Mouse (Mus musculus) left cerebral cortex, postnatal 10 days (tissue): ENCODE results near the gene Zfp213. TPM values are rescaled to one million over a fixed set of nuclear protein-coding genes. Genes with fewer than 3 reads are reported as not detected.
"Not testable (repeated sequence)": the region's sequence is repeated elsewhere in the genome, so short reads cannot be mapped to it uniquely, and the experiment has no call there.

Source experiments
- DNase-seq, 2 experiments: peaks; one replicate each; pipeline ENCODE4 v3.0.0; 2021 to 2022; ENCODE audit warnings: low spot score in 2 of 2, mixed read lengths in 1 of 2; ENCODE audit errors: extremely low spot score in 1 of 2
- intact Hi-C: fragments of 180-260 bp; cut with DNase I; formaldehyde crosslinking; loops from one replicate; pipeline ENCODE4 v1.15.1; 2025
- total RNA-seq, 2 experiments: library from RNA; stranded (reverse); gene quantifications; 2 replicates each; pipeline ENCODE4 v1.2.3; 2021

Zfp213 gene
- 1 to 10 TPM; 6.6 to 6.7 TPM for total RNA-seq

DNA sequence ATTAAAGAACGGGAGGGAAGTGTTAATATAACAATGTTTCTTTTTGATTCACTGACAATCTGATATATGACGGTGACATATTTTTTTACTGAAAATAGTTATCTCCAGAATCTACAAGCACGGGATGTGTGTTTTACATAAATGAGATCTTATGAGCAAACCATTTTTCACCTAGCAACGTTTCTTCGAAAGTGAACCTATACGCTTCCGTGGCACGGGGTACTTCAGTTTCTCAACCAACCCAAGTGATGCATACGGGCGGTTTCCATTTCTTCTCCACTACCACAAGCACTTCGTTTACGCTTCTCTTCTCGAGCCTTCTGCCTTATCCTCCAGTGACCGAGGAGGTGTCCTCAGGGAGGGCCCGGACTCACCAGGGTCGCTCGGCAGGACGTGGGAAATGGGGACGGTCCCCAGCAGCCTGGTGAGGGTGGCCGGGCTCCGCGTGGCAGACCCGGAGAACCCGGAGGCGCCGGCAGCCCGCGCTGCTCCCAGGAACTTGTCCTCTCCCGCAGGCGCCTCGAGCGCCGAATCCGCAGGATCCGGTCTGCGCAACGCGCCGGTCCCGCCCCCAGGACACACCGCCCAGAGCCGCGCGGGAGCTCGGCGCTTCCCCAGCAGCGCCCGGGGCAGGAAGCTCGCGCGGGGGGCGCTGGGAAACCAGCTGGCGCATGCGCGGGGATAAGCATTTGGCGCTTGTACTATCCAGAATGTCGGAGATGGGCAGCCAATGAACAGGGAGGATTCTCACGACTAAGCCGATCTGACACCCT, at the start of gene Zfp213:
TSS of gene Zfp213 (minus strand) at position 644 of the 773 bp plus-strand sequence.
- peak; percentile 91 to 98 for DNase-seq
- intact Hi-C loops = no loop called here

GRCm38 (mm10) chr17:23610361-23610800, 46.3 kb upstream of the Zfp213 start:
- peak in 1 of 2 experiments; percentile 61 for DNase-seq
- intact Hi-C loops = no loop called here

GRCm38 (mm10) chr17:23609612-23610011, 45.6 kb upstream of the Zfp213 start:
- peak in 1 of 2 experiments; percentile 42 for DNase-seq
- intact Hi-C loops = no loop called here

DNA sequence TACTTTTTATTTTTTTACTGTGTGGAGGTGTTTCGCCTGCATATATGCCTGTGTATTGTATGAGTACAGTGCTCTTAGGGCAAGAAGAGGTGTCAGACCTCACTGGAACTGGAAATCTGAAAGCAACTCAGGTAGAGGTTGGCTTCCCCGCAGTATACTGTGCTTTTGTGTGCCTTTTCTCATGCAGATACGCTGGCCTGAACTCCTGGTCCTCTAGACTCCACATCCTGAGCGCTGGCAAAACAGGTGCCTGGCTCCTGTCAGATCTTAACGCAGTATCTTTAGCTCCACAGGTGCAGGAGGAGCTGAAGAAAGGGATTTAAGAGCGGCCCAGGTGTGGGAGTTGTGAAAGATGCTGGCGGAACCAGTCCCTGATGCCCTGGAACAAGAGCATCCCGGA, 41.2 kb upstream of the Zfp213 start:
- DNase-seq = no peak
- intact Hi-C loops = no loop called here

DNA sequence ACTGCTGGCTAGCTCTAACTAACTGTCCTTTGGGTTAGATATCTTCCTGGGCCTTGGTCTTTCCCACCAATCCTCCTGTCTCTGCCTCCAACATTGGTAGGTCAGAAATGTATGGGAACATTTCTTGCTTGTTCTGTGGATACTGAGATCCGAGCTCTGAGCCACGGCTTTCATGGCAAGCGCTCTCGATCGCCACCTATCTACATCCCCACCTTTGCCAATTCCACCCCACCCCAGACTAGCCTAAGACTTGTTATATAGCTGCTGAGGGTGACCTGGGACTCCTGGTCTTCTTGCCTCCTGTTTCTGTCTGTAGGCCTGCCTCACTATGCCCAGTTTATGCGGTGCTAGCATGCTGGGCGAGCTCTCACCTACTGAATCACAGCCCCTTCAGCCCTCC, 40.4 kb upstream of the Zfp213 start:
- intact Hi-C loops = no loop called here
- DNase-seq = no peak

DNA sequence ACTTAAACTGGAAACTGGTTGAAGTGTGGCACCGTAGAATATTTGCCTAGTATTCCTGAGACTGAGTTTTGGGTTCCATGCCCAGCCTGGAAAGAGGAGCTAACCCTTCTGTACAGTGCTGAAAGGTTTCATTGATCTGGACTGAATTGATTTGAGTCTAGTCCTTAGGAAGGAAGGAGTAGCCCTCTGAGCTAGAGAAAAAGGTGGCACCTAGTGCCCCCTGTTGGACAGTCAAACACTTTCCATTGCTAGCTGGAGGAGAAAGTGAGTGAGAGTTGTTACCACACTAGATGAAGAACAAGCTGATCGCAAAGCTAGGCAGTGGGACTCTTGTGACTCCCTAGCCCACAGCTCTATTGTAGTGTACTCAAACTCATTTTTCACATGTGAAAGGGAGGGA, 39.5 kb upstream of the Zfp213 start:
- intact Hi-C loops = no loop called here
- no peak for DNase-seq

GRCm38 (mm10) chr17:23603077-23603476, 39.0 kb upstream of the Zfp213 start:
- intact Hi-C loops = no loop called here
- no peak for DNase-seq

GRCm38 (mm10) chr17:23601836-23602585, 38.0 kb upstream of the Zfp213 start:
- intact Hi-C loops = no loop called here
- DNase-seq = no peak

DNA sequence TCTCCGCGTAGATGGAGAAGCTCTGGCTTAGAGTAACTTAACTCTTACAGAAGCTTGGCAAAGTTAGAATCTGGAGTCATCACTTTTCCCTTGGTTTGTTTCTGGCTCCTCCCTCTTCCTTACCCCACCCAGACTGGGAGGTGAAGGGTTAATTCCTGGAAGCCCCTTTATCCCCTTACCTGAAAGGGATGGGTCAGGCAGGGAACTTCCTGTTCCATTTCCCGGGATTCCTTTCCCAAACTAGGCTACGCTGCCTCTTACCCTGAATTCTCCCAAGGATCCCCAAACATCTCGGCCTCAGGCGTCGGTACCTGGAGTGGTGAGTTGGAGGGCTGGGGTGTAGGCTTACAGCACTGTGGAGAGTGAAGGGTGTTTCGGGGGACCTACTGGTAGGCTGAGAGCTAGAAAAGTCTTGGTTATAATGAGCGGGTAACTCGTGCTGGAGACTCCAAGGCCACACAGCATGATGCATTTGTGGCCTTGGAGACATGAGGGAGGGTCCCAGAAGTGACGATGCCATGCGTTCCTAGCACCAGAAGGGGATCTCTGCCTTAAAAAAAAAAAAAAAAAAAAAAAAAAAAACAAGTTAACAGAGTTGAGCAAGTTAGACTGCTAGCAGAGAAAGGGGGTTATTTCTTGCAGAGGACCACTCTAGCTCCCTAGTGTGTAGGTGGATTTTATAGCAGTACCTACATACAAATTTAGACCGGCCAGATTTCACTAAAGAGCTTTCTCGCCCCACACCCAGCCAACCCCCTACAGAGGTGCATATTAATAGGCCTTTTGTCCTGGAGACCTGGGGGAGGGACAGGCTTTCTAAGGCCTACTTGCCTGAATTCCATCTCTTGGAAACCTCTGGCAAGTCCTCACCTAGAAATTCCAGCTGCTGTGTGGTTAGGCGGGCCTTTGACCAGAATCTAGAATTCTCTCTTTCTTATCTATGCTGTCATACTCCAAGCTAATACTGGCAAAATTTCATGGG, 36.9 kb upstream of the Zfp213 start, which contains the start of gene Zscan10:
TSS of gene Zscan10 (plus strand) at position 216 of the 982 bp plus-strand sequence.
- no peak for DNase-seq
- intact Hi-C loops = no loop called here

DNA sequence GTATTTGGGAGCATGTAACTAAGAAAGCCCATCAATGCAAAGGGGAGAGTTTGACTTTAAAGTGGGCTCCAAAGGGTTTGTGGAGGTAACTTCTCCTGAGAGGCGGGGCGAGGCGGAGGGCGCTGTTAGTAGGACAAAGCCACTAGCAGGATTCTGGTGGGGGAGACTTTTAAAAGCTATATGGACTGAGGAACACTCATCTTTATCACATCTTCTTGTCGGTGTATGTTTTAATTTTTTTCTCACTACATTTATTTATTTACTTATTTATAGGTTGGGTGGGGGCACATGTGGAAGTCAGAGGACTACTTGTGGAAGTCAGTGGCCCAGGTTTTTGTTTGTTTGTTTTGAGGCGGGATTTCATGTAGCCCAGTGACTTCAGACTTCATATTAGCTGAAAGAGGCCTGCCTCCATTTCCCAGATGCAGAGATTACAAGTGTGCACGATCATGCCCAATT, 35.6 kb upstream of the Zfp213 start:
- intact Hi-C loops = no loop called here
- DNase-seq = no peak

- peak; percentile 73 to 92 for DNase-seq
- intact Hi-C loops = no loop called here
Observed at GRCm38 (mm10) chr17:23598582-23599552, 34.8 kb upstream of the Zfp213 start, which contains the start of gene Zfp13. Zfp13 (minus strand) TSS chr17:23599487.

- DNase-seq, intact Hi-C loops: not testable (repeated sequence)
Observed at GRCm38 (mm10) chr17:23595139-23595538, 31.1 kb upstream of the Zfp213 start.

GRCm38 (mm10) chr17:23592926-23593300, 28.9 kb upstream of the Zfp213 start:
- no peak for DNase-seq
- intact Hi-C loops = no loop called here

DNA sequence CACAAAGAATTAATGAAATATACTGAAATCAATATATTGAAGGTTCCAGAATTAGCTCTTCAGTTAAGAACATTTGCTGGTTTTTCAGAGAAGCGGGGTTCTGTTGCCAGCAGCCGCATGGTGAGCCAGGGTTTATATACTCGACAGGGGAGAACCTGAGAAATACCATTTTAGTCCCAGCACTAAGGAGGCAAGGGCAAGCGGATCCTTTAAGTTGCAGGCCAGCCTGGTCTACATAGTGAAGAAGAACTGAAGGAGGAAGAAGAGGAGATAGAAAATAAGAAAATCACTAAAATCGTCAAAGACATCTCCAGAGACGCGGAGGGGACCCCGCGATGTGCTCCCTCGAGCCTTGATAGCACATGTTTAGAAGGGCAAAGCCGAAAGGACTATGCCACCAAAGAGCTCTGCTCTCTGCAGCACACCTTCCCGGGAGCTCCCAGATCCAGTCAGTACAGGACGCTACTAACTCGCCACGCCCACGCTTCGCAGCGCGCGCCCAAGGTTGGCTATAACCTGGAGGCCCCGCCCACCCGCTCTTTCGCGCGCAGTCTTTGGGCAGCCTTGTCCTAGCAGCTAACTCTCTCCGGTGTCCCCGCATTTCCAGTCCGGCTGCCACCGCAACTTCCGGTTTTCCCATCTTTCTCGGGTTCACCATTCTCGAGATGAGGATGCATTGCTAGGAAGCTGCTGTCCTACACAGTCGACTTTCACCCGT, 28.3 kb upstream of the Zfp213 start:
- peak; percentile 96 to 98 for DNase-seq
- intact Hi-C loops = no loop called here

DNA sequence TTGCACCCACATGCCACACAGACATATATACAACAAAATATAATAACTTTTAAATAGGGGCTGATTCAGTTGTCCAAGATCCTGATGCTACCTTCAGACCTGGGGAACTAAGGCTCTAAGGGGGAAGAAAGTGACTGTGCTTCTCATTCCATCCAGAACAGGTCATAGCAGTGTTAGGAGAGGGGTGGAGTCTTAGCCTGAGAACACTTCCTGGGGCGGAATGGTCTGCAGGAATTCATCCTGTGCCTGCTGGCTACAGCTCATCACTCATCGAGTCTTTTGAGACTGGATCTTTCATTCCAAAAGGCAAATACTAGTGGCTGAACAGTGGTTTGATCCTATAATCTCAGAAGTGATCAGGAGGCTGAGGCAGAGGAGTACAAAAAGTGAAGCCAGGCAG, 23.2 kb upstream of the Zfp213 start:
- no peak for DNase-seq
- intact Hi-C loops = no loop called here

DNA sequence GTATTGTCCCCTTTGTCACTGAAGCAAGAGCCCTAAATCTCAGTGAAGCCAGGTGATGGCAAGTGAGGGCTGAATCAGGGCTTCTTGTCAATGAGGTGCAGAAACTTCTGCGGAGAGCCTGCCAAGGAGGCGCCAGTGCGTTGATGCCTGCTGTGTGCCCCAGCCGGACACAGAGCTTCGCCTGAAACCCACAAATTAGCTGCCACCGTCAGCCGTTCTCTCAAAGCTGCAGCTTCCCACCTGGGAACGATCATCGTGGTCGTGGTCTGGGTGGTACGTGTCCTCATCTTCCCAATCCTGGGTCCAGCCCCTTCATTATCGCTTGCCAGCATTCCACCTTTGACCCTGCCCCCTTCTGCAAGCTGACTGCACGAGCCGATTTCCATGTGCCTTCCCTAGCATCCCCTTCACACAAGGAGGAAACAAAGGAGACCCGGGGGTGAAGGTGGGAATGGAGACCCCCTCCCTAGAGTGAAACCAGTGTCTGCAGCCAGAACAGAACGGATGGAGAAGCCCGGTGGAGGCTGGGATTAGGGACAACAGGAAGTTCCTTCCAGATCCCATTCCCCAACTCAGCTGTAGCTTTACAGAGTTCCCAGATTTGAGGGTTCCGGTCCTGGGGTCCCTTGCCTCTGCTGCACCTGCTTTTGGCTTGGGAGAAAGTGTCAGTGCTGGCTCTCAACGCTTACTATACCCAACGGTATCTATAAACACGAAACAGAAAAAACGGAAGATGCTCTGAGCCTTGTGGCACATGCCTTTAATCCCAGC, 21.9 kb upstream of the Zfp213 start:
- peak; percentile 77 to 80 for DNase-seq
- intact Hi-C loops = no loop called here
